Mouse (Mus musculus) kidney, embryonic 16.5 days (tissue): ENCODE measurements around the gene Lypd1. TPM values are rescaled to one million over a fixed set of nuclear protein-coding genes. Genes with fewer than 3 reads are reported as not detected.

Experiments used
- ATAC-seq: fragments of 200-750 bp; cut with Nextera tagmentation; 2 replicates; pipeline ENCODE4 v1.8.0; 2017; ENCODE audit warnings: moderate TSS enrichment; ENCODE audit not compliant: low FRiP score, low TSS enrichment
- H3K27ac ChIP-seq: fragments of 300-500 bp; sonication (generic); 2 replicates; pipeline ENCODE4 v1.5.1; 2014; ENCODE audit warnings: low read length
- H3K27me3 ChIP-seq: fragments of 300-500 bp; sonication (generic); 2 replicates; pipeline ENCODE4 v1.6.1; 2014; ENCODE audit warnings: low read length, control low read depth, mixed read lengths; ENCODE audit not compliant: insufficient read depth
- H3K36me3 ChIP-seq: fragments of 300-500 bp; sonication (generic); 2 replicates; pipeline ENCODE4 v1.6.1; 2014; ENCODE audit warnings: low read length, control low read depth, mixed read lengths; ENCODE audit not compliant: insufficient read depth
- H3K4me1 ChIP-seq: fragments of 300-500 bp; sonication (generic); 2 replicates; pipeline ENCODE4 v1.6.1; 2014; ENCODE audit warnings: low read length, control low read depth, mixed read lengths; ENCODE audit not compliant: insufficient read depth
- H3K4me2 ChIP-seq: fragments of 300-500 bp; sonication (generic); replicated peaks from 2 replicates; pipeline ENCODE4 v1.6.1; 2014; ENCODE audit warnings: low read depth, low read length
- H3K4me3 ChIP-seq: fragments of 300-500 bp; sonication (generic); 2 replicates; pipeline ENCODE4 v1.5.1; 2014; ENCODE audit warnings: mild to moderate bottlenecking, low read length
- H3K9ac ChIP-seq: fragments of 300-500 bp; sonication (generic); replicated peaks from 2 replicates; pipeline ENCODE4 v1.6.1; 2014; ENCODE audit warnings: low read length
- H3K9me3 ChIP-seq: fragments of 300-500 bp; sonication (generic); 2 replicates; pipeline ENCODE4 v1.6.1; 2016; ENCODE audit warnings: low read length, control low read depth
- WGBS: fragments of 180-500 bp; shearing (Covaris S2); extraction: QIAGEN DNeasy Blood & Tissue Kit; methylation state at CpG from one replicate; pipeline ENCODE4 v1.1.7; 2014; 5-methylcytosine and 5-hydroxymethylcytosine counted together
- polyA plus RNA-seq: library from polyadenylated mRNA; unstranded; fragments of >200 nt; fragmentation: Nextera tagmentation; extraction: Ambion mirVana; gene quantifications from 2 replicates; pipeline ENCODE4 v1.2.1, GENCODE M21; 2015

The Lypd1 gene
- polyA plus RNA-seq, 1 experiment from 2014 or later = 1.3 TPM

GRCm38 (mm10) chr1:125911337-125911900, 1.5 kb downstream of the Lypd1 start:
- Histone ChIP-seq H3K27ac (no peak overlapping the region), H3K4me3 (peak overlapping the region; percentile 47), H3K4me2 (peak overlapping the region; percentile 93), H3K27me3 (peaks cover 40% of the 10 kb centered on the region), H3K9ac (peak overlapping the region; percentile 28; the same call in 1 of the 2 replicates), H3K4me1 (peaks cover 32% of the 10 kb centered on the region), H3K9me3 (no peaks in the 10 kb centered on the region), H3K36me3 (no peaks in the 10 kb centered on the region)
- WGBS = under 1% methylated on average over 35 of the region's 35 CpGs
- peak; percentile 59 for ATAC-seq

DNA sequence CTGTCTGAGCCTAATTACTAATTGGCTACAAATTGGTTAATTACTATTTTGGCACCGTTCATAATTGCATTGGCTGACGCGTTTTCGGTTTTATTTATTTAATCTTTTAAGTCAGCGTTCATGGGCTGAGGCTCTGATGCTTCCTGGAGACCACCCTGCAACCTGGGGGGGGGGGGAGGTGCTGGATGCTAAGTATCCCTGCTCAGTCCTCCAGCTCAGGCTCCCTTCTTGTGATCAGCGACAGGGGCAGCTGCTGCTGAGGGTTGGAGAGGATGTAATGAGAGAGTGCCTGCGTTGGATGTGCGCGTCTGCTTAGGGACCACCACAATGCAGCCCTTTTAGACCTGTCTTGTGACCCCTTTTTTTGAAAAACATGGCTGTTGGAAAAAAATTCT, 2.0 kb downstream of the Lypd1 start:
- H3K4me2 ChIP-seq = peak overlapping the region; percentile 93
- ATAC-seq = no peak
- no peak overlapping the region for H3K27ac ChIP-seq
- no peaks in the 10 kb centered on the region for H3K36me3 ChIP-seq
- H3K4me1 ChIP-seq = peaks cover 32% of the 10 kb centered on the region
- 2% methylated on average over 9 of the region's 9 CpGs for WGBS
- peaks cover 37% of the 10 kb centered on the region for H3K27me3 ChIP-seq
- no peak overlapping the region for H3K9ac ChIP-seq
- H3K4me3 ChIP-seq = peak overlapping the region; percentile 47
- no peaks in the 10 kb centered on the region for H3K9me3 ChIP-seq

DNA sequence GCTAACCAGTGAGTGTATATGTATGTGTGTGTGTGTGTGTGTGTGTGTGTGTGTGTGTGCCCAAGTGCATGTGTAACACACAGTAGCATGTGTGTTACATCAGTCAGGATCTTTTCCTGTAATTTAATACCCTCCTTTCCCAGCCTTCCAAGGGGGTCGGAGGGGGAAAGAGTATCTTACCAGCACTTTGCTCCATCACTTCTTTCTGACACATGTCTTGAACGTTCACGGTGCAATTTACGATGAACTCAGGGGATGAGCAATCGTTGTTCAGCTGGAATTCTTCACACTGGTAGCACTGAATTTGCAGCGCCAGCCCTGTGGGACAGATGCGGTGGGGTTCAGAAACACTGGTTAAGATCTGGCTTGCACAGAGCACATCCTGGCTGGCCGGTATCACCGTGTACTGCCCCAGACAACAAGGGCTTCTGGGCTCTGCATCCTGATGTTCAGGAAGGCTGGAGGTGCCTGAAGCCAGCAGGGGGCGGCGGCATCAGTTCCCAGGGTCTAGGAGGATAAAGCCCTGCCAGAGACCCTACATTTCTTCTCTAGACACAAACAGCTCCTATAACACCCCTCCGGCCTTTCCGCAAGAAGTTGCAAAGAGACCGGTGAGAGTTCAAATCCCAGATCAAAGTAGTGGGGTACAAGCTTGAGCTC, 2.6 kb downstream of the Lypd1 start:
- Histone ChIP-seq H3K4me2 (peak overlapping the region; percentile 93), H3K27me3 (peaks cover 37% of the 10 kb centered on the region), H3K4me1 (peaks cover 32% of the 10 kb centered on the region), H3K9me3 (no peaks in the 10 kb centered on the region), H3K36me3 (no peaks in the 10 kb centered on the region), H3K9ac (no peak overlapping the region), H3K4me3 (peak overlapping the region; percentile 47), H3K27ac (no peak overlapping the region)
- 3% methylated on average over 14 of the region's 14 CpGs for WGBS
- peak; percentile 62; the same call in 1 of the 2 replicates for ATAC-seq

- no peaks in the 10 kb centered on the region for H3K4me1 ChIP-seq
- no peaks in the 10 kb centered on the region for H3K27me3 ChIP-seq
- WGBS = 89% methylated on average over 9 of the region's 9 CpGs
- H3K36me3 ChIP-seq = no peaks in the 10 kb centered on the region
- no peak overlapping the region for H3K4me3 ChIP-seq
- no peak for ATAC-seq
- H3K27ac ChIP-seq = no peak overlapping the region
- H3K9ac ChIP-seq = no peak overlapping the region
- no peak overlapping the region for H3K4me2 ChIP-seq
- H3K9me3 ChIP-seq = no peaks in the 10 kb centered on the region
These were observed 19.7 kb downstream of the Lypd1 start for GRCm38 (mm10) chr1:125893158-125893557.

DNA sequence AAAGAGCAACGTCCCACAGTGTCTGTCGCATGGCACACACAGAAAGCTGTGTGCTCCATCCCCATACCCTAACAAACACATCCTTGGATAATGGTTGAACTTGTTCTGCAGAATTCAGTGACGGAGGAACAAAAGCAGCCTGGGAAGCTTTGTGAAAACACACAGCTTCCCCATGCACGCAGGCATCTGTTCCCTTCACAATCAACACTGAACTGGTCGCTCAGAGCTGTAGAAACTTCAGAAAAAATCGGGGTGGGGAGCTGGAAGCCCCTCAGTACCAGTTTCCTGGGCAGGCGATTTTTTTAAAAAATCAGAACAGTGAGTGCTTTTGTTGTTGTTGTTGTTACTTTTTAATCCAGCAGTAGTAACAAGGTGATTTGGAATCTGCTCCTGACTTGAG, 42.8 kb downstream of the Lypd1 start:
- Histone ChIP-seq H3K4me1 (no peaks in the 10 kb centered on the region), H3K9me3 (no peaks in the 10 kb centered on the region), H3K27ac (no peak overlapping the region), H3K27me3 (no peaks in the 10 kb centered on the region), H3K36me3 (no peaks in the 10 kb centered on the region), H3K9ac (no peak overlapping the region), H3K4me2 (no peak overlapping the region), H3K4me3 (no peak overlapping the region)
- no peak for ATAC-seq
- WGBS = 56% methylated on average over 7 of the region's 7 CpGs

DNA sequence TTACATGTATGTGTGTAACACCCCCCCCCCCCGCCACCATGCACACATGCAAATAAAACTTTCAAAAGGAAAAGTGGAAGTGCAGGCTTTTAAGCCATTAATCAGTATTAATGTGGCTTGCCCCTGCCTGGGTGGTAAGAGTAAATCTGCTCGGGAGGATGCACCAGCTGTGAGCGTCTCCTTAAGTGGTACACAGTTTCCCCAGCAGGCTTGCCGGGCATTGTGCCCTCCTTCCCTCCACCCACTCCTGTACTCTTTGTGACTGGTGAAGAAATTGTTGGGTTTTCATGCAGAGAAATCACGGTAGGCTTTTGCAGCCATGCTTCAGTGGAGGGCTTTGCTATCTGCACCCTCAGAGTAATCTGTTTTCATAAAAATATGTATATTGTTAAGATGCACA, 54.3 kb downstream of the Lypd1 start:
- no peak overlapping the region for H3K4me3 ChIP-seq
- WGBS = 64% methylated on average over 5 of the region's 5 CpGs
- H3K9me3 ChIP-seq = no peaks in the 10 kb centered on the region
- H3K4me2 ChIP-seq = no peak overlapping the region
- H3K27me3 ChIP-seq = no peaks in the 10 kb centered on the region
- H3K9ac ChIP-seq = no peak overlapping the region
- no peaks in the 10 kb centered on the region for H3K4me1 ChIP-seq
- no peak overlapping the region for H3K27ac ChIP-seq
- H3K36me3 ChIP-seq = no peaks in the 10 kb centered on the region
- no peak for ATAC-seq

GRCm38 (mm10) chr1:125854646-125855045, 58.3 kb downstream of the Lypd1 start:
- Histone ChIP-seq H3K9ac (no peak overlapping the region), H3K9me3 (no peaks in the 10 kb centered on the region), H3K4me2 (no peak overlapping the region), H3K27me3 (no peaks in the 10 kb centered on the region), H3K4me3 (no peak overlapping the region), H3K4me1 (no peaks in the 10 kb centered on the region), H3K27ac (no peak overlapping the region), H3K36me3 (no peaks in the 10 kb centered on the region)
- 14% methylated on average over 5 of the region's 5 CpGs for WGBS
- ATAC-seq = no peak

DNA sequence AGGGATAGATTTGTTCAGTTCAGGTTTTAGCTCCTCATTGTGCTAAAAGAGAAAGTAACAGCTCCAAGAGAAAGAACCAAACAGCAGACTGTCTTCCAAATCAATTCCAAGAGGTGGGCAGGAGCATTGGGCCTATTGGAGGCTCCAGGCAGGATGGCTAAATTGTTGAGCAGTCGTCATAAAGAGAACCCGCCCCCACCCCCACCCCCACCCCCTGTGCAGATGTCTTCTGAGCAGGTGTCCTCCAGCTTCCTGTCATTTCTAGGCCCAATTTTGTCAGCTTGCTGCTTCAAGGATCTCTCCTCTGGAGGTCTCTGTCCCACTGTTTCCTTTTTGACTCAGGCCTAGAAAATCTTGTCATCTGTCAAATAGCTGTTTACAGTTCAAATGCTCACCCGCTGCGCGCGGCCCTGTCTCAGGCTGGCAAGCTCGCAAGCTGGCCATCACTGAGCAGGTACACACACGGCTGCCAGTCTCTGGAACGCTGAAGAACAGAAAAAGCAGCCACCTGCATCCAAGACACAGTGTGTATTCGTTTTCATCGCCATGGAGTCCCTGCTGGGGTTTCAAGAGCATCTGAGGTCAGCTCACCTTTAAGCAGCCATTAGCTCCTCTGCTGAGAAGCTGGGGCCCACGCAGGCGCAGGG, 73.0 kb downstream of the Lypd1 start:
- H3K9me3 ChIP-seq = no peaks in the 10 kb centered on the region
- no peak overlapping the region for H3K4me2 ChIP-seq
- WGBS = 63% methylated on average over 13 of the region's 13 CpGs
- H3K9ac ChIP-seq = no peak overlapping the region
- H3K27me3 ChIP-seq = no peaks in the 10 kb centered on the region
- no peak for ATAC-seq
- H3K4me1 ChIP-seq = no peaks in the 10 kb centered on the region
- no peak overlapping the region for H3K4me3 ChIP-seq
- no peak overlapping the region for H3K27ac ChIP-seq
- no peaks in the 10 kb centered on the region for H3K36me3 ChIP-seq

- H3K4me2 ChIP-seq = no peak overlapping the region
- no peaks in the 10 kb centered on the region for H3K9me3 ChIP-seq
- H3K36me3 ChIP-seq = no peaks in the 10 kb centered on the region
- H3K4me3 ChIP-seq = no peak overlapping the region
- H3K27me3 ChIP-seq = no peaks in the 10 kb centered on the region
- WGBS = 12% methylated on average over 1 of the region's 1 CpGs
- no peak overlapping the region for H3K9ac ChIP-seq
- no peaks in the 10 kb centered on the region for H3K4me1 ChIP-seq
- ATAC-seq = no peak
- H3K27ac ChIP-seq = no peak overlapping the region
These were observed 75.4 kb downstream of the Lypd1 start for GRCm38 (mm10) chr1:125837507-125837906.

DNA sequence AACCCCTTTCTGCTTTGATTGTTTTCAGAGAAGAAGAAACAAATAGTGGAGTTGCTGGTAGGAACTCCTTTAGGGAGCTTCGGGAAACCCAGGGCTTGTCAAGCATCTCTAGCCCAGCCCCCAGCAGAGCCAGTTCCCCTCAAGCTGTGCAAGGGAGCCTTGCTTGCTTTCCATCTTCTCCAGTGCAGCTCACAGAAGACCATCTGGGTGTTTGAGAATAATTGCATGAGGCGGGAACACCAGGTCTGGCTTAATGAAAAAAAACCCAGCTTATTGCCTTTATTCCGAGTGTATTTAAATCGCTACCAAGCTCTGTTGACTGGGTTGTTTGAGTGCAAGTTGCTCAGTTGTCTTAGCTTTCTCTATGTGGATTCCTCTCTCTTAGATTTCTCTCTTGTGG, 89.3 kb downstream of the Lypd1 start:
- 87% methylated on average over 4 of the region's 4 CpGs for WGBS
- no peak overlapping the region for H3K27ac ChIP-seq

More for the DNA sequence above, 89.3 kb downstream of the Lypd1 start:
- no peaks in the 10 kb centered on the region for H3K9me3 ChIP-seq
- ATAC-seq = no peak
- no peaks in the 10 kb centered on the region for H3K27me3 ChIP-seq
- H3K4me3 ChIP-seq = no peak overlapping the region
- H3K36me3 ChIP-seq = no peaks in the 10 kb centered on the region
- H3K4me1 ChIP-seq = 0 out of 2 replicates have a peak, but pooled peaks cover 4% of the 10 kb centered on the region
- H3K4me2 ChIP-seq = no peak overlapping the region
- no peak overlapping the region for H3K9ac ChIP-seq
